Mouse (Mus musculus) R1 (cell line): ENCODE data around the gene Pcnx2.
A peak's percentile ranks its signal among the peaks of the same experiment; 100 is the strongest.

ENCODE experiments used
- DNase-seq: peaks from one replicate; pipeline ENCODE4 v3.0.0-alpha.2; 2018; ENCODE audit warnings: low read depth, low spot score

Pcnx2 gene

GRCm38 (mm10) chr8:125759022-125759421 is 139.1 kb downstream of the Pcnx2 start:
- no peak for DNase-seq

GRCm38 (mm10) chr8:125757106-125757496 is 141.0 kb downstream of the Pcnx2 start:
- no peak for DNase-seq

- no peak for DNase-seq
Observed at GRCm38 (mm10) chr8:125756391-125757105, 141.6 kb downstream of the Pcnx2 start.

GRCm38 (mm10) chr8:125755896-125756295 is 142.2 kb downstream of the Pcnx2 start:
- DNase-seq = no peak

- no peak for DNase-seq
Observed at GRCm38 (mm10) chr8:125750846-125751245, 147.3 kb downstream of the Pcnx2 start.

GRCm38 (mm10) chr8:125747390-125747789 is 150.7 kb downstream of the Pcnx2 start:
- DNase-seq = no peak

GRCm38 (mm10) chr8:125744914-125745576 is 153.1 kb downstream of the Pcnx2 start:
- DNase-seq = no peak

- no peak for DNase-seq
Observed at GRCm38 (mm10) chr8:125742406-125742805, 155.7 kb downstream of the Pcnx2 start.

GRCm38 (mm10) chr8:125741855-125742254 is 156.3 kb downstream of the Pcnx2 start:
- peak; percentile 62 for DNase-seq

GRCm38 (mm10) chr8:125741377-125741776 is 156.7 kb downstream of the Pcnx2 start:
- DNase-seq = peak; percentile 51

- no peak for DNase-seq
Observed at GRCm38 (mm10) chr8:125740655-125741054, 157.5 kb downstream of the Pcnx2 start.

- no peak for DNase-seq
Observed at GRCm38 (mm10) chr8:125738956-125739355, 159.2 kb downstream of the Pcnx2 start.

- peak; percentile 88 for DNase-seq
Observed at GRCm38 (mm10) chr8:125733964-125734956, 163.9 kb downstream of the Pcnx2 start.

GRCm38 (mm10) chr8:125729746-125730145 is 168.4 kb downstream of the Pcnx2 start, which contains the start of gene Ntpcr:
Gene Ntpcr (plus strand): TSS chr8:125729963.
- DNase-seq = no peak

- peak; percentile 61 for DNase-seq
Observed at GRCm38 (mm10) chr8:125727797-125728196, 170.3 kb downstream of the Pcnx2 start.

- DNase-seq = no peak
Observed at GRCm38 (mm10) chr8:125726986-125727385, 171.1 kb downstream of the Pcnx2 start.

GRCm38 (mm10) chr8:125726143-125726542 is 172.0 kb downstream of the Pcnx2 start:
- DNase-seq = peak; percentile 77

- DNase-seq = peak; percentile 23
Observed at GRCm38 (mm10) chr8:125725037-125725820, 172.9 kb downstream of the Pcnx2 start.

- DNase-seq = peak; percentile 74
Observed at GRCm38 (mm10) chr8:125723437-125723836, 174.7 kb downstream of the Pcnx2 start.

- no peak for DNase-seq
Observed at GRCm38 (mm10) chr8:125722675-125723074, 175.4 kb downstream of the Pcnx2 start.

GRCm38 (mm10) chr8:125718914-125719313 is 179.2 kb downstream of the Pcnx2 start:
- peak; percentile 79 for DNase-seq
